16 mouse cellular contexts compared by ENCODE assay signal in the genomic region with DNA sequence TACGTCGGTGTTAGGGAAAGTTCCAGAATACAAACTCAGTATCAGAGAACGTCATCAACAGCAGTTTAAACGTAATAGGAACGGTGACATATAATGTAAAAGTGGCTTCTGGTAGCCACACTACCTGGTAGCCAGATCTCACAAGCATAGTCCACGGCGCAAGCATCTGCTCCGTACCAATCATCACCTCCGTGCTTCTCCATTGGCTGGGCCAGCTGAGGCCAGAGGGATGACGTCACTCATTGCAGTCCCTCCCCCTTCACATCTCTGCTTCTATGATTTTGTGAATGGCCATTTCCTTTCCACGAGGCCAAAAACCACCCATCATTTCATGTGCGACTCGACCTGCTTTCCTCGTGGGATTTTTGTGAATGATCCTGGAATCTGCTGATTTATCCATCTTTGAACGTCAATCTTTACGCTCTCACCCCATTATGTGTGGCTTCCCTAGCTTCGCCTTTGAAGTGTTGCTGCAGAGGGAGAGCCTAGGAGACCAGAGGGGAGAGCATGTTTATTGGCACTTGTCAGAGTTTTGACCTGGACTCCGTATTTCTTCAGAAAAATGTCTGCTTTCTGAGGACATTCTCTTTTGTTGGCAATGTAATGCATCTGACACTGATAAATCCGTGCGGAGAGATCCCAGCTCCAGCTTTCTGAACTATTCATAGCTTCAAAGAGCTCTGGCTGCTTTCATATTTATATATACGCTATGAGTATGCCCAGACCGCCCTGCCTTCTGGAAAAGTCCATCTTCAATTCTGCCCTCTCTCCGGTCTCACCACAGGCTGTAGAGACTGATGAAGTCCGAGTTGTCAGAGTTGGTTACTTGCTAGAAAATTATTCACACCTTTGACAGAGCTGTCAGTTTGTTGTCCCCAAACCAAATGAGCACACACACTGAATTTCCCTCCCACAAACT.
"Had no signal": no experiment of that assay in that cellular context is flagged by ENCODE, and none has a peak within 500 bp of the region (broad histone marks: within the 10 kb centered on the region; RNA-seq: fewer than 3 reads in every experiment).

No protein-coding gene starts in this region.

- H3K9ac ChIP-seq: limb, embryonic 12.5 days; liver, embryonic 13.5 days; liver, postnatal 0 days; midbrain, embryonic 15.5 days; neural tube, embryonic 12.5 days had no signal

- H3K36me3 ChIP-seq: limb, embryonic 12.5 days; liver, embryonic 13.5 days; midbrain, embryonic 15.5 days; neural tube, embryonic 12.5 days had no signal

- H3K27ac ChIP-seq: layer of hippocampus, adult 2 months; limb, embryonic 12.5 days; liver, embryonic 13.5 days; macrophage; midbrain, embryonic 15.5 days; neural tube, embryonic 12.5 days had no signal

- H3K27me3 ChIP-seq: limb, embryonic 12.5 days; liver, embryonic 13.5 days; megakaryocyte, embryonic 14.5 days; midbrain, embryonic 15.5 days; neural tube, embryonic 12.5 days had no signal

- DNase-seq: kidney, adult 18-20 months; kidney, postnatal 10 days; kidney, postnatal 4 days; liver; liver, embryonic 13.5 days; liver, postnatal 0 days; right cerebral cortex, postnatal 4 days; spleen, adult 18-20 months; thymus, postnatal 4 days had no signal

- ATAC-seq: liver, postnatal 0 days; midbrain, embryonic 15.5 days had no signal

- H3K4me1 ChIP-seq: liver, embryonic 13.5 days; megakaryocyte, embryonic 14.5 days; midbrain, embryonic 15.5 days; neural tube, embryonic 12.5 days had no signal

- H3K9me3 ChIP-seq: limb, embryonic 12.5 days; liver, embryonic 13.5 days; midbrain, embryonic 15.5 days; neural tube, embryonic 12.5 days had no signal

- H3K4me2 ChIP-seq: limb, embryonic 12.5 days; liver, embryonic 13.5 days; midbrain, embryonic 11.5 days; midbrain, embryonic 15.5 days; neural tube, embryonic 12.5 days had no signal

- H3K4me3 ChIP-seq: layer of hippocampus, adult 2 months; limb, embryonic 12.5 days; liver, embryonic 13.5 days; megakaryocyte, embryonic 14.5 days; midbrain, embryonic 15.5 days; neural tube, embryonic 12.5 days had no signal
